Mouse (Mus musculus): ENCODE results near the gene Cdpf1.
"Not testable (repeated sequence)": the region's sequence is repeated elsewhere in the genome, so short reads cannot be mapped to it uniquely, and the experiment has no call there.

Gene Cdpf1

GRCm38 (mm10) chr15:85808434-85808833 is 3.1 kb downstream of the Cdpf1 start:
- no peak for DNase-seq (ENCODE audit: low spot score in 2 of 2)

- DNase-seq (ENCODE audit: low spot score in 2 of 2) = no peak
These were observed 3.5 kb downstream of the Cdpf1 start for GRCm38 (mm10) chr15:85808031-85808430.

- no peak for DNase-seq (ENCODE audit: low spot score in 2 of 2)
These were observed 4.1 kb downstream of the Cdpf1 start for GRCm38 (mm10) chr15:85807404-85807803.

- no peak for DNase-seq (ENCODE audit: low spot score in 2 of 2)
These were observed 4.6 kb downstream of the Cdpf1 start for GRCm38 (mm10) chr15:85806886-85807285.

GRCm38 (mm10) chr15:85802931-85803330 is 8.6 kb downstream of the Cdpf1 start:
- DNase-seq (ENCODE audit: low spot score in 2 of 2) = no peak

GRCm38 (mm10) chr15:85798676-85799075 is 12.8 kb downstream of the Cdpf1 start:
- no peak for DNase-seq (ENCODE audit: low spot score in 2 of 2)

GRCm38 (mm10) chr15:85795516-85795915 is 16.0 kb downstream of the Cdpf1 start:
- DNase-seq (ENCODE audit: low spot score in 2 of 2) = no peak

GRCm38 (mm10) chr15:85792819-85793218 is 18.7 kb downstream of the Cdpf1 start:
- DNase-seq (ENCODE audit: low spot score in 2 of 2) = peak in 1 of 2 experiments; percentile 10

- no peak for DNase-seq (ENCODE audit: low spot score in 2 of 2)
These were observed 20.0 kb downstream of the Cdpf1 start for GRCm38 (mm10) chr15:85791449-85791848.

GRCm38 (mm10) chr15:85788633-85789032 is 22.9 kb downstream of the Cdpf1 start:
- DNase-seq (ENCODE audit: low spot score in 2 of 2) = no peak

- DNase-seq (ENCODE audit: low spot score in 2 of 2) = no peak
These were observed 23.4 kb downstream of the Cdpf1 start for GRCm38 (mm10) chr15:85788051-85788450.

- DNase-seq (ENCODE audit: low spot score in 2 of 2) = no peak
These were observed 24.0 kb downstream of the Cdpf1 start for GRCm38 (mm10) chr15:85787482-85787881.

- no peak for DNase-seq (ENCODE audit: low spot score in 2 of 2)
These were observed 24.8 kb downstream of the Cdpf1 start for GRCm38 (mm10) chr15:85786711-85787110.

- no peak for DNase-seq (ENCODE audit: low spot score in 2 of 2)
These were observed 27.2 kb downstream of the Cdpf1 start for GRCm38 (mm10) chr15:85784341-85784740.

GRCm38 (mm10) chr15:85783146-85783545 is 28.4 kb downstream of the Cdpf1 start:
- no peak for DNase-seq (ENCODE audit: low spot score in 2 of 2)

GRCm38 (mm10) chr15:85778891-85779290 is 32.6 kb downstream of the Cdpf1 start:
- not testable (repeated sequence) for DNase-seq (ENCODE audit: low spot score in 2 of 2)

GRCm38 (mm10) chr15:85776771-85777170 is 34.7 kb downstream of the Cdpf1 start:
- no peak for DNase-seq (ENCODE audit: low spot score in 2 of 2)

GRCm38 (mm10) chr15:85776241-85776640 is 35.3 kb downstream of the Cdpf1 start:
- no peak for DNase-seq (ENCODE audit: low spot score in 2 of 2)

GRCm38 (mm10) chr15:85775001-85775400 is 36.5 kb downstream of the Cdpf1 start:
- no peak for DNase-seq (ENCODE audit: low spot score in 2 of 2)

GRCm38 (mm10) chr15:85774419-85774818 is 37.1 kb downstream of the Cdpf1 start:
- no peak for DNase-seq (ENCODE audit: low spot score in 2 of 2)

GRCm38 (mm10) chr15:85772146-85772740 is 39.3 kb downstream of the Cdpf1 start:
- DNase-seq (ENCODE audit: low spot score in 2 of 2) = no peak

GRCm38 (mm10) chr15:85771306-85772121 is 40.0 kb downstream of the Cdpf1 start:
- DNase-seq (ENCODE audit: low spot score in 2 of 2) = no peak

GRCm38 (mm10) chr15:85768991-85769390 is 42.5 kb downstream of the Cdpf1 start:
- DNase-seq (ENCODE audit: low spot score in 2 of 2) = no peak
